Mouse (Mus musculus): ENCODE measurements around the gene Odf3l1.
A peak's percentile ranks its signal among the peaks of the same experiment; 100 is the strongest.

Odf3l1 gene

GRCm38 (mm10) chr9:56881539-56882082 is 17.1 kb upstream of the Odf3l1 start:
- no peak for DNase-seq (ENCODE audit: low spot score)

DNA sequence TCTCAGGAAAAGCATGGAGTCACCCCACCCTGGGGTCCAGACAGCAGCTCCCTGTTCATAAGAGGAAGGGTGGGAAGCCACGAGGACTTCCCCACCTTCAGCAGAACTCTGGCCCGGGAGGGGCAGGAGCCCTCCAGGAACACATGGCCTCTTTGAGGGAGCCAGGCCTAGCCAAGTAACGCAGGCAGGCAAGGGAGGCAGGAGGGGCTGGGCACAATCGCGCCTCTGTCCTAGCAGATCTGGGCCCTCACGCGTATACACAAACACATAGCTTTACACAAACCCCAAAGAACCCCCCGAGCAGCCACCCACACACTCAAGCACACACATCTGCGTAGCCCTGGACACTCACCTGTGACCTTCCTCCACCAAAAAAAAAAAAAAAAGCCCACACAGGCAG is 16.3 kb upstream of the Odf3l1 start:
- DNase-seq (ENCODE audit: low spot score) = no peak

- no peak for DNase-seq (ENCODE audit: low spot score)
These were observed 12.8 kb upstream of the Odf3l1 start for GRCm38 (mm10) chr9:56877284-56877683.

- peak; percentile 62 for DNase-seq (ENCODE audit: low spot score)
These were observed 12.3 kb upstream of the Odf3l1 start for GRCm38 (mm10) chr9:56876784-56877183.

DNA sequence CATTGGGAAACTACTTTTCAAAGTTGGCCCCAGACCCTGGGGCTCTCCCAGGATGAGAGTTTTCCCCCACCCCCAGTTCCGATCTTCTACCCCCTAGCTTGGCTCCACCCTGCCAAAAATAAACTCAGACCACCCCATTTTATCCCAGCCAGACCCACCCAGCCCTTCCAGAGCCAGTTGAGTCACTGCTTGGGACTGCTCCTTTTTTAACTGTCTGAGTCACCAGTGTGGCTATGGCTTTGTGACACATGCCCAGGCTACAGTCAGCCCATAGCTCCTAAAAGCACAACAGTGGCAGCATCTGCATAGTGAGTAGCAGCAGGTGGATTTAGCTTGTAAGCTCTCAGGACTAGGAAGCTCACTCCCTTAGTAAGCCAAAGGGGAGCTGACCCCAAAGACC is 8.6 kb upstream of the Odf3l1 start:
- DNase-seq (ENCODE audit: low spot score) = no peak

- DNase-seq (ENCODE audit: low spot score) = no peak
These were observed 7.8 kb upstream of the Odf3l1 start for GRCm38 (mm10) chr9:56872105-56872903.

DNA sequence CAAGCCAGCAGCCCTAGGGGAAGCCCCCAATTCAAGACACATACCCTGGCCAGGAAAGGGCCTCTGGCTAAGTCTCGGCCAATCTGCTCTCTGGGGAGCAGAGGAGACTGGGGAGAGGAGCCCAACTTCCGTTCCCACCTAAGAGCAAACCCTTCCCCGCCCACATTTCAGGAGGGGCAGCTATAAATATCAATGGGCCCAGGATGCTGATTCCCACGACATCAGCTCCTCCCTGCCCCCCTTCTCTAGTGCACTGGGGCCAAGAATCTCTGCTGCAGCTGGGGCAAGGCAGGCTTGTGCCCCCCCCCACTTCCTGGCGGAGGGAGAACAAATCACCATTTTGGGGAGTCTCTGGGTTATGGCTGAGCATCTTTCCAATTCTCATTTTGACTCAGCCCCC is 6.7 kb upstream of the Odf3l1 start:
- no peak for DNase-seq (ENCODE audit: low spot score)

DNA sequence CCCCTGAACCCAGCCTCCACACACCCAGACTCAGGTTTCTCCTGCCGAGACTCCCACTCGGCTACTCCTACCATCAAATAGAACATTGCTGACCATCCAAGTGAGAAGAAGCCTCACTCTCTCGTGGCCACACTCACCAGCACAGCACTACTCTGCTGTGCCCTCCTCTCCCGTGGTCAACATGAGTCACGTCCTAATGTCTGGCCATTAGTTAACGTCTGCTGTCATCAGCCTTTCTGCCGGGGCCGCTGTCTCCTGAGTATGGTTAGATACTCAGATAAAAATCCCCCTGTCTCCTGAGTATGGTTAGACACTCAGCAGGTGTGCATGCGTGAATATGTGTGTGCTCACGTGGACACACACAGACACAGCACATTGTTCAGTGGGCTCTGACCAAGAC is 6.3 kb upstream of the Odf3l1 start:
- no peak for DNase-seq (ENCODE audit: low spot score)

GRCm38 (mm10) chr9:56869552-56869951 is 5.1 kb upstream of the Odf3l1 start:
- DNase-seq (ENCODE audit: low spot score) = no peak

DNA sequence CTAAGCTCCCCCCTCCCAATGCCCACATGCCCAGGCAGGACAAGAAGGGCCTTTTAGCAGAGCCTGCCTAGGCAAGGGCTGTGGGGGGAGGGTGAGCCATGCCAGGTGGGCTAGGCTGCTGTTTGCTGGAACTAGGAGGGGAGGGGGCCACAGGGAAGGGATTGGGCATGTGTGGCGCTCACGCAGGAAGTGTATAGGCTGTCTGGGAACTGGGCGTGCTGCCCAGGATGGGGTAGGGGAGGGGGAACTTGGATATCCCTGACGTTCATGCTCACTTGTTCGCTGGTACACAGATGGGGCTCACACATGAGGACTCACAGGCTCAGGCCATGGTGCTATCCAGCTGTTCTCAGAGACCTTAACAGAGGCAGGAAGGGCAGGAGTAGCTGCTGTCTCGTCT is 3.8 kb upstream of the Odf3l1 start:
- peak; percentile 51 for DNase-seq (ENCODE audit: low spot score)

DNA sequence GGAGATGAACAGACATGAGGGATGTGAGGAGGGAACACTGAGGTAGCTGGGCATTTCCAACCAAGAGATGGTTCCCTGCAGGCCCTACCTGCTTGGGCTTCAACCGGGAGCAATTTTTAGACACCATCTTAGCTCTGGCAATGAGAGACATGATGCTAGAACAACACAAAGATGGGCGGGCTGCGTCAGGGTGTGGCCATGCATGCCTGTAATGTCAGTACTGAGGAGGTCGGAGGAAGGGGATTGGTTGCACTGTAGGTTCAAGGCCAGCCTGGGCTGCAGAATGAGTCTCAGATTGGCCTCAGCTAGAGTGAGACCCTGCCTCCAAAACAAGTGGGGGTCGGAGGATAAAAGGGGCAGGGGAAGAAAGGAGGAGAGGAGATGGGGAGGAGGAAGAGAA is 2.0 kb upstream of the Odf3l1 start:
- no peak for DNase-seq (ENCODE audit: low spot score)

GRCm38 (mm10) chr9:56865673-56866400 is 1.4 kb upstream of the Odf3l1 start:
- no peak for DNase-seq (ENCODE audit: low spot score)

DNA sequence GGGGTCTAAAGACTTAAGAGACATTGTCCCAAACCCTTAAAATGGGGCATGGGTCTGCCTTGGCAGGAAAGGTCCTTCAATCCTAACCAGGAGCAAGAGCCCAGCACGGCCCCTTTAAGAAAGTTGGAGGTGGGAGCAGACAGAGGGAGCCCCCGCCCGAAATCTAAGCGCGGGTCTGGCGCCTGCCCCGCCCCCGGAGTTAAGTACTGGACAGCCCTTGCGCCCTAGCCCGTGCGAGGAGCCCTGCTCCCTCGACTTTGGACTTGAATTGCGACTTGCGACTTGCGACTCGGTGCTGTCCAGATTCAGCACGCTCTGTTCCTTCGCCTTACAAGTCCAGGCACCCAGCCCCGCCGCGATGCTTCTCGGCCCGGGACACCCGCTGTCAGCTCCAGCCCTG is 353 bp upstream of the Odf3l1 start, which contains the start of gene Cspg4:
Gene Cspg4, plus strand, starts transcription at position 202 of the 400 bp plus-strand sequence.
- DNase-seq (ENCODE audit: low spot score) = peak; percentile 61

DNA sequence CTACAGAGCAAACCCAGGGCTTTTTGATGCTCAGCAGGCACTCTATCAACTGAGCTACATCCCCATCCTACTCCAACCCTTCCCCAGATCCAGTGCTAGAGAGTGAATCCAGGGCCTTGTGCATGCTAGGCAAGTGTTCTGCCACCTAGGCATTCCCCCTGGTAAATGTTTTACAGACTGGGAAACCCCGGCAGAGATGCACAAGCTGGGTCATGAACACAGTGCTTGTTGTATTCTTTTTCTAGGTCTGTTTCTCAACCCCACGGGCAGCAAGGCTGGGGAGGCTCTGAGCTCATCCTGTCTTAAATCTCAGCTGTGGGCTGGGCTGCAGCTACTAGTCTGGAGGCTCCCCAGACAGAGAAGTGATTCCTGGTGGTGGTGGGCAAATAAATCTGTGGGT is 1.6 kb downstream of the Odf3l1 start:
- no peak for DNase-seq (ENCODE audit: low spot score)

- no peak for DNase-seq (ENCODE audit: low spot score)
These were observed 3.8 kb downstream of the Odf3l1 start for GRCm38 (mm10) chr9:56860486-56861269.

DNA sequence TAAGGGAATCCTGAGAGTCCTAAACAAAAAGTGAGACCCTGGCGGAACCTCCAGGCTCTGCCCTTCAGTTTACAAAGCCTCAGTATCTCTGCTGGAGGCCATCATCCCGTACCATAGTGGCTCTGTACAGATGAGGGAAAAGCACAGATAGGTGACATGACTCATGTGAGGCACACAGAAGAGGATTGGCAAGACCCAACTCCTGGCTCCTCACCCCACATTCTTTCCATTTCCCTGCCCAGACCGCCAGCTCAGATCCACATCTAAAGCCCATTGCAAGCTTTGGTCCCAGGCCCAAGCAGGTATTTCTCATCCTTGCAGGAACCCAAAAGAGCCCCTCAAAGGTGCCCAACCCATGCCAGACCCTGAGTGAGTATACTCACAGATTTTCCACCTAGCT is 4.4 kb downstream of the Odf3l1 start:
- no peak for DNase-seq (ENCODE audit: low spot score)

- DNase-seq (ENCODE audit: low spot score) = no peak
These were observed 7.0 kb downstream of the Odf3l1 start for GRCm38 (mm10) chr9:56857463-56857862.

DNA sequence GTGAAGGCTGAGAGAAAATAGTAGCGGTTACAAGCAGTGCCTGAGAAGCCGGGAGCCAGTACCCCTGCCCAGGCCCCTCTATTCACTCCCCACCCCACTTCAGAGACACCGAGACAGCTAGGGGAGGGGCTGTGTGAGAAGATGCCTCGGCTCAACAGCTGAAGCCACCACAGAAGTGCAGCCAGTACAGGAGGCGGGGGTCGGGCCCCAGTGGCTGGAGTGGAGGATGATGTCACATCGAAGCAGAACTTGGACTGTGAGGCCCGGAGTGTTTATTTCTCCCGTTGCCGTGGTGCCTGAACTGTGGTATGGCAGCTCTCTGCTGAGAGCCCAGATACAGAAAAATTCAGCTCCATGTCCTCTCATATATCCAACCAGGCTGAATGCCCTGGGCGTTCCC is 12.7 kb downstream of the Odf3l1 start:
- DNase-seq (ENCODE audit: low spot score) = no peak

- DNase-seq (ENCODE audit: low spot score) = no peak
These were observed 13.6 kb downstream of the Odf3l1 start for GRCm38 (mm10) chr9:56850905-56851252.

DNA sequence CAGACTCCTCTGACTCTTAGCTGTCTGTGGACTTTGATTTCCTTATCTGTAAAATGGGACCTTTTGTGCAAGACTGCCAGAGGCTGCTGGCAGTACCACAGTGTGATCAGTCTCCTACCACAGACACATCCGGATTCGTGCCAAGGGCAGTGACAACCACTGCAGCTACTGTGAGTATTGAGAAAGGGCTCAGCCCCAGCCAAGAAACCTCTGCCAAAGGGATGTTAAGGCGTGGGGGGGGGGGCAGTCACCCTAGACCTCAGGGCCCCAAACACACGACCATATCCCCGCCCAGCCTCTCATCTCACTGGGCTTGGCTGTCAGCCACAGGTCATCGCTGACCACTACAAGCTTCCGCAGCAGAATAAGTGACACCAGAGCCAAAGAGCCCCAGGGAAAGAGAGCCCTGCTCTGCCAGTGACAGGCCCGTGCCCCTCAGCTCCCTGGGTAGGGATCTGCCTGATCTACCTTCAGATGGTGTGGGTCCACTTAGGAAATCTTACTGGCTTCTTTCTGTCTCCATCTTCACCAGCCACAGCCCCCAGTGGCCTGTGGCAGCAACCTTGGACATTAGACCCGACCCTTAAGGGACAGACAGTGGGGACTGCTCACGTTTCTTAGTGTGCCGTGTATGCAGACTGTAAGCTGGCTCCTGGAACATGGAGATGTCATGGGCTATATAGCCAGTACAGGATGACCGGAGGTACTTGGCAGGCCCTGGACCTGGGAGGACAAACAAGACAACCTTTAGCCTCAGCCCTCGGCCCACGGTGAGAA is 14.2 kb downstream of the Odf3l1 start:
- DNase-seq (ENCODE audit: low spot score) = no peak

DNA sequence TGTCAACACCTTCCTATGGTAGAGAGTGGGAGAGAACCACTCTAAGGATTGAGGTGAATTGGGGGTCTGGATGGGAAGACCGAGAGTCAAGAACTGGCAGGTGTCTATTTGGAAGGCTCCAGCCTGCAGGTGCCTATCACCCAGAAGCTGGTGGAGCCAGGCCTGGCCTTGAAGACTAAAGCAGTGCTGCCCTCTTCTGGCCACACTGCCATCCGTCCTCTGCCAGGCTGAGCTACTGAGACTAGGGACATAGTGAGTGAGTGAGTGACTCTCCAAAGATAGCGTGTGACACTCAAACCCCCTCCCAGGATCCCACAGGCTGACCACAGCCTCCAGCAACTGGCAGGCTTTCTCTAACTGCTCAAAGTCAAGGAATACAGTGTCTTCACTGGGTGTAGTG is 17.0 kb downstream of the Odf3l1 start:
- peak; percentile 69 for DNase-seq (ENCODE audit: low spot score)

- no peak for DNase-seq (ENCODE audit: low spot score)
These were observed 19.8 kb downstream of the Odf3l1 start for GRCm38 (mm10) chr9:56844644-56845043.

All from urinary bladder, postnatal 14 days (tissue).